Mouse (Mus musculus) cerebellum, adult 2 months (tissue): Measurements from ENCODE around the gene Cers1. TPM values are rescaled to one million over a fixed set of nuclear protein-coding genes. Genes with fewer than 3 reads are reported as not detected.

ENCODE experiments used
- DNase-seq, 2 experiments: peaks; one replicate each; pipeline ENCODE4 v3.0.0; 2021
- H3K27ac ChIP-seq: fragments of 200-500 bp; 2 replicates; pipeline ENCODE4 v1.5.1; 2012; ENCODE audit warnings: low read length, control low read depth, inconsistent platforms; ENCODE audit not compliant: insufficient read depth
- H3K27me3 ChIP-seq: fragments of 200-500 bp; 2 replicates; pipeline ENCODE4 v1.6.1; 2012; ENCODE audit warnings: inconsistent platforms, mild to moderate bottlenecking, low read length, moderate library complexity; ENCODE audit not compliant: control insufficient read depth, insufficient read depth
- H3K4me1 ChIP-seq: fragments of 200-500 bp; 2 replicates; pipeline ENCODE4 v1.6.1; 2011; ENCODE audit warnings: low read length; ENCODE audit not compliant: control insufficient read depth, insufficient read depth
- H3K4me3 ChIP-seq: fragments of 200-500 bp; replicated peaks from 2 replicates; pipeline ENCODE3; 2011; ENCODE audit warnings: mild to moderate bottlenecking, low read depth, low read length, control low read depth; ENCODE audit not compliant: insufficient read depth
- CTCF ChIP-seq: fragments of 200-500 bp; IDR thresholded peaks from 2 replicates; pipeline ENCODE4 v1.5.1; 2011; ENCODE audit warnings: low read depth, mild to moderate bottlenecking, control low read depth, low read length, moderate library complexity, borderline replicate concordance; ENCODE audit not compliant: insufficient read depth
- POLR2A ChIP-seq: fragments of 200-500 bp; IDR thresholded peaks from 2 replicates; pipeline ENCODE4 v1.6.1; 2011; ENCODE audit warnings: low read length, control low read depth, borderline replicate concordance; ENCODE audit not compliant: insufficient read depth
- WGBS: fragments of 180-500 bp; shearing (Covaris S2); methylation state at CpG from one replicate; pipeline ENCODE4 v1.1.7; 2018; 5-methylcytosine and 5-hydroxymethylcytosine counted together
- polyA plus RNA-seq: library from polyadenylated mRNA; depleted of rRNA; stranded (reverse); fragments of >200 nt; gene quantifications from 2 replicates; pipeline ENCODE4 v1.2.3, GENCODE M21; 2012

Gene Cers1
- polyA plus RNA-seq, 1 experiment, result 55.5 TPM

- Histone ChIP-seq H3K27me3 (no peaks in the 10 kb centered on the region), H3K4me1 (peaks cover 10% of the 10 kb centered on the region; the same call in 1 of the 2 replicates), H3K27ac (no peak overlapping the region), H3K4me3 (no peak overlapping the region)
- peak; percentile 48 to 69 for DNase-seq
- TF ChIP-seq CTCF (no peak; the same call in 1 of the 2 replicates), POLR2A (no peak)
- whole genome bisulfite sequencing, result 31% methylated on average over 53 of the region's 53 CpGs
These were observed 15.3 kb downstream of the Cers1 start for GRCm38 (mm10) chr8:70330741-70331364.

- no peak overlapping the region for H3K4me3 ChIP-seq
- peak in 1 of 2 experiments; percentile 52 for DNase-seq
- 71% methylated on average over 19 of the region's 19 CpGs for WGBS
- peaks cover 10% of the 10 kb centered on the region; the same call in 1 of the 2 replicates for H3K4me1 ChIP-seq
- no peak overlapping the region for H3K27ac ChIP-seq
- no peaks in the 10 kb centered on the region for H3K27me3 ChIP-seq
- TF ChIP-seq CTCF (no peak), POLR2A (no peak)
These were observed 16.0 kb downstream of the Cers1 start for GRCm38 (mm10) chr8:70331526-70331925.

DNA sequence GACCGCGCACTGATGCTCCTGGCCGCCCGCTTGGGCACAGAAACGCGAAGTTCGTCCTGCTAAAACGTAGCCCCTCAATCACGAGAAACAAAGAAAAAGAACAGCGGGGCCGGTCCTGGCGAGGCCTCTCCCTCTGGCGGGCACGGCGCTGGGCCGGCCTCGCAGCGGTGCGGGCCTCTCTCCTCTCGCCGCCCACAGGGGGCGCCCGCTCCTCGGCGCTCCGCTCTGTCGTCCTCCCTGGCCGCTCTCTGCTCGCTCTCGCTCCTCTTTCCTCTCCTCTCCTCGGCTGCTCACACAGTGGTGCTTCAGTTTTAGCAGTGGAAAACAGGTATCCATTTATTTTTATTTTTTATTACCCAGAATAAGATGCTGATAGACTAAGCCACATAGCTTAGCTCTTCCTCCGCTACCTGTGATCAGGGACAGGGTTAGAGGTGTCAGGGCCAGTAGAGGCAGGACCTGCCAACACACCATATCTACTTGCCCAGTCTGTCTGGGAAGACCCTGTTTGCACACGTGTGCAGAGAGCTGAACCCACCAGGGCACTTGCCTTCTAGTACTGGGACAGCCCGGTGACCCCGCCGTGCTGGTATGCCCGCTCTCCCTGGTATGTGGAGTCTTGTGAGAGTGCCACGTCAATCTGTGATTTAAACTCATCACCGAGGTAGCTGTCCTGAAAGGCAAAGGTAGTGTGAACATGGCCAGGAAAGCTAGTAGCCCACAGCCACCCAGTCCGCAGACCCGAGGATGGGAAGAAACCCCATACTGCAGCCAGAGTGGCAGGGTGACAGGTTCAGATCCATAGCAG is 16.7 kb downstream of the Cers1 start:
- TF ChIP-seq CTCF (peak; percentile 74), POLR2A (no peak)
- H3K27ac ChIP-seq, result no peak overlapping the region

DNA sequence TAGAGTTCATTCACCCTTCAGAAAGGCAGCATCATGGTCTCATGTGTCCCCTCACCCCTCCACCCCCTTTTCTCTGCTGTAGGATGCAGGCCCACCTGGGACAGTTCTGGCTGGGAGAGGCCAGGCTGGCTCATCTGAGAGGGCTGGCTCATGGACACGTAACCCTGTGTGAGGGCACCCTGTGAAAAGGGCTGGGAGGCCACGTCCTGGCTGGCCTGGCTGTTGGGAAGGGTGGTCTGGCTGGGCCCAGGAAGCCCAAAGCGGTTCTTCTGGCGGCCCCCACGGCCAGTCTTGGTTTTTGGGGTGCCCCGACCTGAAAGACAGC is 17.3 kb downstream of the Cers1 start:
- H3K27me3 ChIP-seq, result no peaks in the 10 kb centered on the region
- H3K27ac ChIP-seq, result no peak overlapping the region
- peaks cover 10% of the 10 kb centered on the region; the same call in 1 of the 2 replicates for H3K4me1 ChIP-seq
- no peak for TF ChIP-seq CTCF
- no peak for TF ChIP-seq POLR2A
- 91% methylated on average over 6 of the region's 6 CpGs for WGBS
- H3K4me3 ChIP-seq, result no peak overlapping the region
- DNase-seq, result no peak

More for the DNA sequence above, 16.7 kb downstream of the Cers1 start:
- Histone ChIP-seq H3K27me3 (no peaks in the 10 kb centered on the region), H3K4me1 (peaks cover 10% of the 10 kb centered on the region; the same call in 1 of the 2 replicates), H3K4me3 (peak overlapping the region; percentile 13)
- peak; percentile 84 to 88 for DNase-seq
- 26% methylated on average over 41 of the region's 41 CpGs for WGBS

GRCm38 (mm10) chr8:70338931-70339330 is 23.4 kb downstream of the Cers1 start:
- no peak for TF ChIP-seq POLR2A
- TF ChIP-seq CTCF, result no peak
- Histone ChIP-seq H3K27me3 (no peaks in the 10 kb centered on the region), H3K4me3 (no peak overlapping the region), H3K27ac (no peak overlapping the region), H3K4me1 (peaks cover 40% of the 10 kb centered on the region)
- 89% methylated on average over 7 of the region's 7 CpGs for WGBS
- no peak for DNase-seq

DNA sequence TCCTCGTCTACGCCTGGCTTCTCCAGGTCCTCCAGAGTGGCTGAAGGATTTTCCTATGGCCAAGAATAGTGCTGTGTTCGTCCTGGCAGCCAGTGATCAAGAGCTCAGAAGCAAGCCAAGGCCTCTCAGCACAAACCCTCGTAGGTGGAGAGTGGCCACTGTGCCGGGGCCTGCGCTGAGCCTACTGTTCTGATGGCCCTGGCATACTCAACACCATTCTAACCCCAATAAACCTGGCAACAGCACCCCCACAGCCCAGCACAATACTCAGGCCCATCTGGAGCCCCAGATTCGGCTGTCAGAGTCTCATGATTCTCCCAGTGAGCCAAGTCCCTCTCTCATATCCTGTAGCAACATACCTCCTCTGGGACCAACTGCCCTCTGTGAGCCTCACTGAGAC is 25.1 kb downstream of the Cers1 start:
- WGBS, result 14% methylated on average over 7 of the region's 7 CpGs
- peak; percentile 63 to 73 for DNase-seq
- no peak overlapping the region for H3K4me3 ChIP-seq
- TF ChIP-seq POLR2A (no peak), CTCF (no peak)
- H3K4me1 ChIP-seq, result peaks cover 47% of the 10 kb centered on the region
- H3K27ac ChIP-seq, result peak overlapping the region; percentile 76
- H3K27me3 ChIP-seq, result no peaks in the 10 kb centered on the region

DNA sequence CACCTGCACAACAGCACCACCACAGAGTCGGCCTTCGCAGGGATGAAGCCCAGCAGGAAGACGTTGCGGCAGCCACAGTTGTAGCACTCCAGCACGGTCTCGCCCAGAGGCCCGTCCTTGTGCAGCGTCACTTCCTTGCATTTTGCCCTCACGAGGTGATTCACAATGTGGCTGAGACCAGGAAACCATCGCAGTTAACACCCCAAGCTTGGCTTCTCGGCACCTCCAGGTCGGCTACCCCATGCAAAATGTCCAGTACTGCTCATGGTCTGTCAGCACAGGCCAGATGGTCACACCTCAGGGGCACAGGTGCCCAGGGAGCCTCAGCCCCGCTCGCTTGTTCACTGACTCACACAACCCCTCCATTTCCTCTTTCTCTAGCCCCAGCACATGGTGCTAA is 26.4 kb downstream of the Cers1 start:
- 15% methylated on average over 14 of the region's 14 CpGs for WGBS
- peak; percentile 75 to 88 for DNase-seq
- Histone ChIP-seq H3K27me3 (no peaks in the 10 kb centered on the region), H3K4me3 (no peak overlapping the region), H3K27ac (peak overlapping the region; percentile 76), H3K4me1 (peaks cover 58% of the 10 kb centered on the region)
- TF ChIP-seq CTCF, result no peak
- TF ChIP-seq POLR2A, result no peak

- no peak for TF ChIP-seq POLR2A
- no peak for TF ChIP-seq CTCF
- Histone ChIP-seq H3K27ac (peak overlapping the region; percentile 76), H3K4me1 (peaks cover 68% of the 10 kb centered on the region), H3K4me3 (no peak overlapping the region), H3K27me3 (no peaks in the 10 kb centered on the region)
- peak in 1 of 2 experiments; percentile 23 for DNase-seq
- WGBS, result 31% methylated on average over 7 of the region's 7 CpGs
These were observed 27.5 kb downstream of the Cers1 start for GRCm38 (mm10) chr8:70343076-70343475.
